Mouse (Mus musculus): ENCODE results near the gene Nek1.

Gene Nek1

DNA sequence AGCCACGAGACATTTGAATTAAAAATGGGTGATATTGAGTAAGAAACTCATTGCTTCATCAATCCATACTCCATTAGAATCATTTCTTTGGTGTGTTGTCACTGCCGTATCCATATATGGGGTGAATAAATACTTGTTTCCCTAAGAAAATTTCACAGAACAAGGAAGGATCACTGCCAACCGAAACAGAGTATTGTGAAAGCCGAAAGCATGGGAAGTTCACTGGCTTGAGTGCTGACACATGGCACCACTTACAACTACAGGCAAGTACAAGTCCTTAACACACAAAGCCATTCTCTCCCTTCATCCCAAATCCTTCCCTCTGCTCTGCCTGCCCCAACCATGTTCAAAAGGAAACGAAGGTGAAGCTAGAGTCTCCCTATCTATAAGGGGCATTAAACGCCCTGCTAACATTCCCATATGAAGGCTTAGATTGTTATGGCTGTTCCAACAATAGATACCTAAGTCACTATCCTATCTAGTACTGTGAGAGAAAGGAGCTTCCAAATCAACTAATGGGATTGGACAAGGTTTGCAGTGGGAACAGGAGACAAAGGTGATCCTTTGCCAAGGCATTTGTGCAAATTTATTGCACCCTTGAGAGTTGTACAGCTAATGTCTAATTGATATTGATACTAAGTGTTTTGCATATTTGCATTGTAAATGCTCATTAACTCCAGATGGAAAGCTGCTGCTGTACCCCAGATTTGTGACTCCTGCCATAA, 168.6 kb downstream of the Nek1 start:
- DNase-seq, result no peak

- DNase-seq, result no peak
Measured at GRCm38 (mm10) chr8:61162186-61162566, 169.2 kb downstream of the Nek1 start.

DNA sequence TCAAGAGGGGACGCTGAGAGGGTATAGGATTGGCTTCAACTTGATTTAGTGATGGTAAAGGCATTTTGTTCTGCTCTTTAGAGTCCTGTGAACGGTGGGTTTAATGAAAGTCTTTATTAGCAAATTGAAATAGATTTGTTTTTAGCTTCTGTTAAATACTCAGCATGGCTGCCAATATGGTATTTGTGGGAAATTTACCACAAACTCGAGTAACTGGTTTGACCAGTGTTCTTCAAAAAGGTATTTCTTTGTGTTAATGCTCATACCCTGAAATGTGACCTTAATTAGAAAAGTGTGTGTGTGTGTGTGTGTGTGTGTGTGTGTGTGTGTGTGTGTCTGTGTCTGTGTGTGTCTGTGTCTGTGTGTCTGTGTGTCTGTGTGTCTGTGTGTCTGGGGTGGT, 178.6 kb downstream of the Nek1 start:
- DNase-seq, result no peak

DNA sequence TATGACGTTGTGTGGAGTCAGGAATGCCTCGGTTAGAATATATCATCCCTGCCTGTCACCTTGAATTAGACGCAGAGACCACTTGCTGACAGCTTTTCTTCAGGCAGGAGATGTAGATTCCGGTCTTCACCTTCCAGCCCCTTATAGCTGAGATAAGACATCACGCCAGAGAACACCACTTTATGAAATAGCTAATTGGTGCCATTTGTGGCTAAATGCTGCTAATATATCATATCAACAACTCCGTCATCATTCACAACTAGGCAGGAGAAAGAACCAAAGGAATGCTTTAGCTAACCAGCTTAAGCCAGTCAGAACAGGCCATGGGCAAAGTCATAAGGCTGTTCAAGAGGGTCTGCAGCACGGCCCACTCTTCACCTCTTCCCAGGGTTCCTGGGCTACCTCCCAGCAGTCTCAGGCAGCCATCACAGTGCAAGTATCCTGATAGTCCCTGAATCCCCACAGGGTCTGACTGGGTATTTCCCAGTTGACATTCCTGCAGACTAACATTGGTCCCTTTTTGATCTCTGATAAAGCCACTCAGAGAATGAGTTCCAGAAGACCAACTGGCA, 181.0 kb downstream of the Nek1 start:
- DNase-seq, result no peak

GRCm38 (mm10) chr8:61175876-61176275, 182.9 kb downstream of the Nek1 start:
- no peak for DNase-seq

GRCm38 (mm10) chr8:61177680-61178593, 184.9 kb downstream of the Nek1 start:
- peak; percentile 46 to 57 for DNase-seq

DNA sequence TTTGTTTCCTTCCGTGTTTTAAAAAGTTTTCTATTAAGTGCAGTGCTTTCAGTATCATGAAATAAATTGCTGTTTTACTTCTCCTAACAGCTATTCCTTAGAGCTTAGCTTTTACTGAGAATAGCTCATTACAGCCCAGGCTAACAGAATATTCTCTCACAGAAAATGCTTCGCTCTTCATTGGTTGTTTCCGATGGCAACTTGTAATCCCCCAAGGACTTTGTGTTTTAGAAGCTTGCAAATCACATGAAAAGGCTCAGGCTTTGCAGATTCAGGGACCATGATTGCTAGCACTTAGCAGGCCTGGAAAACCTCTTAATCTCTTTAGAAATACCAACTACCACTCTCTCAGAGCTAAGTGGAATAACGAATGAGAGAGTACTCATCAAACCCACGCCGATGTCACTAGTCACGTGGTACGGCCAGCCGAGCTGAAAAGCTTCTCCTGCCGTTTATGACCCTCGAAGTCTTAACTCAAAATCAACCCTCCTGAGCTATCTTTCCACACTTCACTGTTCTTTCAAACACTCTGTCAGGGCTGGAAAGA, 185.7 kb downstream of the Nek1 start:
- DNase-seq, result no peak
